Mouse (Mus musculus): ENCODE results near the gene Tnks2. TPM values are rescaled to one million over a fixed set of nuclear protein-coding genes. Genes with fewer than 3 reads are reported as not detected.

Tnks2 gene
- polyA plus RNA-seq, 1 experiment from 2014 or later = 76.7 TPM

- ATAC-seq (ENCODE audit: low FRiP score) (peak; percentile 93), DNase-seq (ENCODE audit: low spot score) (peak; percentile 75)
- peak overlapping the region; percentile 88 for H3K4me2 ChIP-seq (replicated peaks)
- peak overlapping the region; percentile 83 for H3K27ac ChIP-seq
- H3K36me3 ChIP-seq (replicated peaks; ENCODE audit: control insufficient read depth, insufficient read depth) = no peaks in the 10 kb centered on the region
- H3K4me3 ChIP-seq (replicated peaks; ENCODE audit: low read length) = peak overlapping the region; percentile 49
- WGBS = 2% methylated on average over 39 of the region's 41 CpGs
- peak overlapping the region; percentile 82 for H3K9ac ChIP-seq
- H3K27me3 ChIP-seq (ENCODE audit: control insufficient read depth, insufficient read depth, low read length) = no peaks in the 10 kb centered on the region
- H3K9me3 ChIP-seq (ENCODE audit: control insufficient read depth, low read length) = no peaks in the 10 kb centered on the region
- H3K4me1 ChIP-seq (replicated peaks; ENCODE audit: control insufficient read depth, insufficient read depth, low read length) = peaks cover 10% of the 10 kb centered on the region
These were observed 70.4 kb downstream of the Tnks2 start for GRCm38 (mm10) chr19:36904211-36905007.

- Histone ChIP-seq H3K9ac (no peak overlapping the region), H3K9me3 (ENCODE audit: control insufficient read depth, low read length) (no peaks in the 10 kb centered on the region), H3K27me3 (ENCODE audit: control insufficient read depth, insufficient read depth, low read length) (no peaks in the 10 kb centered on the region), H3K36me3 (replicated peaks; ENCODE audit: control insufficient read depth, insufficient read depth) (no peaks in the 10 kb centered on the region), H3K4me1 (replicated peaks; ENCODE audit: control insufficient read depth, insufficient read depth, low read length) (0 out of 2 replicates have a peak, but pooled peaks cover 3% of the 10 kb centered on the region), H3K27ac (no peak overlapping the region), H3K4me3 (replicated peaks; ENCODE audit: low read length) (no peak overlapping the region), H3K4me2 (replicated peaks) (no peak overlapping the region)
- DNase-seq (ENCODE audit: low spot score) (no peak), ATAC-seq (ENCODE audit: low FRiP score) (no peak)
- 84% methylated on average over 3 of the region's 3 CpGs for WGBS
These were observed 75.1 kb downstream of the Tnks2 start for GRCm38 (mm10) chr19:36909150-36909549.

- 17% methylated on average over 9 of the region's 9 CpGs for WGBS
These were observed 75.8 kb downstream of the Tnks2 start for GRCm38 (mm10) chr19:36909676-36910292.

GRCm38 (mm10) chr19:36910424-36911045 lies 76.5 kb downstream of the Tnks2 start:
- Histone ChIP-seq H3K9me3 (ENCODE audit: control insufficient read depth, low read length) (no peaks in the 10 kb centered on the region), H3K4me2 (replicated peaks) (no peak overlapping the region), H3K4me1 (replicated peaks; ENCODE audit: control insufficient read depth, insufficient read depth, low read length) (0 out of 2 replicates have a peak, but pooled peaks cover 3% of the 10 kb centered on the region), H3K27ac (0 out of 2 replicates have a peak overlapping the region, but pooled peaks have one; percentile 14), H3K36me3 (replicated peaks; ENCODE audit: control insufficient read depth, insufficient read depth) (no peaks in the 10 kb centered on the region), H3K27me3 (ENCODE audit: control insufficient read depth, insufficient read depth, low read length) (no peaks in the 10 kb centered on the region), H3K4me3 (replicated peaks; ENCODE audit: low read length) (no peak overlapping the region), H3K9ac (no peak overlapping the region)
- 7% methylated on average over 12 of the region's 12 CpGs for WGBS
- DNase-seq (ENCODE audit: low spot score) (peak; percentile 55), ATAC-seq (ENCODE audit: low FRiP score) (peak; percentile 81)

More at GRCm38 (mm10) chr19:36909676-36910292, 75.8 kb downstream of the Tnks2 start:
- no peaks in the 10 kb centered on the region for H3K27me3 ChIP-seq (ENCODE audit: control insufficient read depth, insufficient read depth, low read length)
- no peaks in the 10 kb centered on the region for H3K9me3 ChIP-seq (ENCODE audit: control insufficient read depth, low read length)
- no peaks in the 10 kb centered on the region for H3K36me3 ChIP-seq (replicated peaks; ENCODE audit: control insufficient read depth, insufficient read depth)
- 0 out of 2 replicates have a peak, but pooled peaks cover 3% of the 10 kb centered on the region for H3K4me1 ChIP-seq (replicated peaks; ENCODE audit: control insufficient read depth, insufficient read depth, low read length)
- ATAC-seq (ENCODE audit: low FRiP score) = no peak
- H3K4me2 ChIP-seq (replicated peaks) = no peak overlapping the region
- peak; percentile 77 for DNase-seq (ENCODE audit: low spot score)
- H3K27ac ChIP-seq = no peak overlapping the region
- H3K9ac ChIP-seq = no peak overlapping the region
- no peak overlapping the region for H3K4me3 ChIP-seq (replicated peaks; ENCODE audit: low read length)

GRCm38 (mm10) chr19:36913064-36913463 lies 79.0 kb downstream of the Tnks2 start:
- 72% methylated on average over 7 of the region's 7 CpGs for WGBS
- Histone ChIP-seq H3K9me3 (ENCODE audit: control insufficient read depth, low read length) (no peaks in the 10 kb centered on the region), H3K36me3 (replicated peaks; ENCODE audit: control insufficient read depth, insufficient read depth) (no peaks in the 10 kb centered on the region), H3K27me3 (ENCODE audit: control insufficient read depth, insufficient read depth, low read length) (no peaks in the 10 kb centered on the region), H3K4me3 (replicated peaks; ENCODE audit: low read length) (no peak overlapping the region), H3K4me2 (replicated peaks) (no peak overlapping the region), H3K27ac (no peak overlapping the region), H3K4me1 (replicated peaks; ENCODE audit: control insufficient read depth, insufficient read depth, low read length) (peaks cover 8% of the 10 kb centered on the region), H3K9ac (no peak overlapping the region)
- DNase-seq (ENCODE audit: low spot score) = no peak
- no peak for ATAC-seq (ENCODE audit: low FRiP score)

GRCm38 (mm10) chr19:36916206-36916605 lies 82.2 kb downstream of the Tnks2 start:
- Histone ChIP-seq H3K27ac (peak overlapping the region; percentile 20; the same call in 1 of the 2 replicates), H3K4me2 (replicated peaks) (no peak overlapping the region), H3K9ac (no peak overlapping the region), H3K4me1 (replicated peaks; ENCODE audit: control insufficient read depth, insufficient read depth, low read length) (peaks cover 11% of the 10 kb centered on the region), H3K4me3 (replicated peaks; ENCODE audit: low read length) (no peak overlapping the region), H3K9me3 (ENCODE audit: control insufficient read depth, low read length) (no peaks in the 10 kb centered on the region), H3K36me3 (replicated peaks; ENCODE audit: control insufficient read depth, insufficient read depth) (no peaks in the 10 kb centered on the region), H3K27me3 (ENCODE audit: control insufficient read depth, insufficient read depth, low read length) (no peaks in the 10 kb centered on the region)
- ATAC-seq (ENCODE audit: low FRiP score) (no peak), DNase-seq (ENCODE audit: low spot score) (no peak)
- WGBS = 75% methylated on average over 4 of the region's 4 CpGs

- peaks cover 11% of the 10 kb centered on the region for H3K4me1 ChIP-seq (replicated peaks; ENCODE audit: control insufficient read depth, insufficient read depth, low read length)
- no peaks in the 10 kb centered on the region for H3K9me3 ChIP-seq (ENCODE audit: control insufficient read depth, low read length)
- H3K4me3 ChIP-seq (replicated peaks; ENCODE audit: low read length) = 0 out of 2 replicates have a peak overlapping the region, but pooled peaks have one; percentile 8
- no peaks in the 10 kb centered on the region for H3K27me3 ChIP-seq (ENCODE audit: control insufficient read depth, insufficient read depth, low read length)
- ATAC-seq (ENCODE audit: low FRiP score) (no peak), DNase-seq (ENCODE audit: low spot score) (no peak)
- no peaks in the 10 kb centered on the region for H3K36me3 ChIP-seq (replicated peaks; ENCODE audit: control insufficient read depth, insufficient read depth)
- no peak overlapping the region for H3K27ac ChIP-seq
- 96% methylated on average over 1 of the region's 1 CpGs for WGBS
- H3K4me2 ChIP-seq (replicated peaks) = peak overlapping the region; percentile 27; the same call in 1 of the 2 replicates
- no peak overlapping the region for H3K9ac ChIP-seq
These were observed 82.9 kb downstream of the Tnks2 start for GRCm38 (mm10) chr19:36916876-36917389.

- Histone ChIP-seq H3K4me2 (replicated peaks) (peak overlapping the region; percentile 93), H3K9ac (peak overlapping the region; percentile 86), H3K27ac (peak overlapping the region; percentile 90), H3K4me1 (replicated peaks; ENCODE audit: control insufficient read depth, insufficient read depth, low read length) (peaks cover 11% of the 10 kb centered on the region), H3K9me3 (ENCODE audit: control insufficient read depth, low read length) (no peaks in the 10 kb centered on the region), H3K36me3 (replicated peaks; ENCODE audit: control insufficient read depth, insufficient read depth) (no peaks in the 10 kb centered on the region), H3K27me3 (ENCODE audit: control insufficient read depth, insufficient read depth, low read length) (no peaks in the 10 kb centered on the region), H3K4me3 (replicated peaks; ENCODE audit: low read length) (peak overlapping the region; percentile 93)
- peak; percentile 80 for DNase-seq (ENCODE audit: low spot score)
- peak; percentile 90 for ATAC-seq (ENCODE audit: low FRiP score)
- WGBS = under 1% methylated on average over 85 of the region's 85 CpGs
These were observed 84.6 kb downstream of the Tnks2 start for GRCm38 (mm10) chr19:36918441-36919301.
